Mouse (Mus musculus) heart, embryonic 16.5 days (tissue): Measurements from ENCODE around the gene Exoc6. TPM values are rescaled to one million over a fixed set of nuclear protein-coding genes. Genes with fewer than 3 reads are reported as not detected.
"Not testable (repeated sequence)": the region's sequence is repeated elsewhere in the genome, so short reads cannot be mapped to it uniquely, and the experiment has no call there.

Experiments used
- ATAC-seq: fragments of 200-750 bp; cut with Nextera tagmentation; replicated peaks from 2 replicates; pipeline ENCODE4 v1.8.0; 2017; ENCODE audit warnings: moderate number of reproducible peaks; ENCODE audit not compliant: insufficient read depth, low FRiP score; ENCODE audit errors: extremely low read depth
- H3K27ac ChIP-seq: fragments of 300-500 bp; sonication (generic); 2 replicates; pipeline ENCODE4 v1.5.1; 2014; ENCODE audit warnings: mild to moderate bottlenecking, low read length, control low read depth, moderate library complexity
- H3K27me3 ChIP-seq: fragments of 300-500 bp; sonication (generic); 2 replicates; pipeline ENCODE4 v1.6.1; 2014; ENCODE audit warnings: low read length, mixed read lengths; ENCODE audit not compliant: control insufficient read depth, insufficient read depth
- H3K36me3 ChIP-seq: fragments of 300-500 bp; sonication (generic); 2 replicates; pipeline ENCODE4 v1.6.1; 2014; ENCODE audit not compliant: control insufficient read depth, insufficient read depth
- H3K4me1 ChIP-seq: fragments of 300-500 bp; sonication (generic); 2 replicates; pipeline ENCODE4 v1.6.1; 2014; ENCODE audit warnings: low read length, mixed read lengths; ENCODE audit not compliant: control insufficient read depth, insufficient read depth
- H3K4me2 ChIP-seq: fragments of 300-500 bp; sonication (generic); 2 replicates; pipeline ENCODE4 v1.6.1; 2014; ENCODE audit warnings: low read depth, mild to moderate bottlenecking, control low read depth, low read length
- H3K4me3 ChIP-seq: fragments of 300-500 bp; sonication (generic); 2 replicates; pipeline ENCODE4 v1.5.1; 2014; ENCODE audit warnings: mild to moderate bottlenecking, control low read depth, low read length
- H3K9ac ChIP-seq: fragments of 300-500 bp; sonication (generic); 2 replicates; pipeline ENCODE4 v1.6.1; 2014; ENCODE audit warnings: low read length, control low read depth
- H3K9me3 ChIP-seq: fragments of 300-500 bp; sonication (generic); replicated peaks from 2 replicates; pipeline ENCODE4 v1.6.1; 2016; ENCODE audit warnings: low read length; ENCODE audit not compliant: control insufficient read depth
- WGBS: fragments of 180-500 bp; shearing (Covaris S2); extraction: QIAGEN DNeasy Blood & Tissue Kit; methylation state at CpG from one replicate; pipeline ENCODE4 v1.1.7; 2014; 5-methylcytosine and 5-hydroxymethylcytosine counted together
- polyA plus RNA-seq: library from polyadenylated mRNA; unstranded; fragments of >200 nt; fragmentation: Nextera tagmentation; extraction: Ambion mirVana; gene quantifications from 2 replicates; pipeline ENCODE4 v1.2.1, GENCODE M21; 2015

Exoc6 gene
- polyA plus RNA-seq, 1 experiment from 2014 or later = 20.5 TPM

- Histone ChIP-seq H3K9ac (no peak overlapping the region), H3K4me2 (no peak overlapping the region), H3K4me3 (no peak overlapping the region), H3K9me3 (no peaks in the 10 kb centered on the region), H3K4me1 (peaks cover 12% of the 10 kb centered on the region; the same call in 1 of the 2 replicates), H3K27me3 (0 out of 2 replicates have a peak, but pooled peaks cover 3% of the 10 kb centered on the region), H3K36me3 (no peaks in the 10 kb centered on the region), H3K27ac (no peak overlapping the region)
- 54% methylated on average over 2 of the region's 2 CpGs for WGBS
- ATAC-seq = no peak
These were observed 28.8 kb upstream of the Exoc6 start for GRCm38 (mm10) chr19:37521434-37521781.

GRCm38 (mm10) chr19:37523280-37524062, 26.7 kb upstream of the Exoc6 start:
- Histone ChIP-seq H3K4me2 (peak overlapping the region; percentile 26; the same call in 1 of the 2 replicates), H3K4me3 (0 out of 2 replicates have a peak overlapping the region, but pooled peaks have one; percentile 7), H3K36me3 (no peaks in the 10 kb centered on the region), H3K4me1 (peaks cover 7% of the 10 kb centered on the region; the same call in 1 of the 2 replicates), H3K9ac (no peak overlapping the region), H3K9me3 (no peaks in the 10 kb centered on the region), H3K27ac (peak overlapping the region; percentile 16; the same call in 1 of the 2 replicates), H3K27me3 (0 out of 2 replicates have a peak, but pooled peaks cover 3% of the 10 kb centered on the region)
- WGBS = 45% methylated on average over 15 of the region's 15 CpGs
- no peak for ATAC-seq

- Histone ChIP-seq H3K27me3 (no peaks in the 10 kb centered on the region), H3K36me3 (no peaks in the 10 kb centered on the region), H3K4me1 (peaks cover 4% of the 10 kb centered on the region; the same call in 1 of the 2 replicates), H3K4me3 (no peak overlapping the region), H3K9me3 (no peaks in the 10 kb centered on the region), H3K9ac (no peak overlapping the region), H3K4me2 (no peak overlapping the region), H3K27ac (no peak overlapping the region)
- ATAC-seq = no peak
- 86% methylated on average over 11 of the region's 11 CpGs for WGBS
These were observed 24.3 kb upstream of the Exoc6 start for GRCm38 (mm10) chr19:37525925-37526324.

- Histone ChIP-seq H3K9ac (no peak overlapping the region), H3K4me3 (no peak overlapping the region), H3K9me3 (no peaks in the 10 kb centered on the region), H3K4me2 (no peak overlapping the region), H3K36me3 (no peaks in the 10 kb centered on the region), H3K27ac (no peak overlapping the region), H3K27me3 (no peaks in the 10 kb centered on the region), H3K4me1 (no peaks in the 10 kb centered on the region)
- WGBS = 24% methylated on average over 8 of the region's 8 CpGs
- no peak for ATAC-seq
These were observed 23.4 kb upstream of the Exoc6 start for GRCm38 (mm10) chr19:37526768-37527167.

DNA sequence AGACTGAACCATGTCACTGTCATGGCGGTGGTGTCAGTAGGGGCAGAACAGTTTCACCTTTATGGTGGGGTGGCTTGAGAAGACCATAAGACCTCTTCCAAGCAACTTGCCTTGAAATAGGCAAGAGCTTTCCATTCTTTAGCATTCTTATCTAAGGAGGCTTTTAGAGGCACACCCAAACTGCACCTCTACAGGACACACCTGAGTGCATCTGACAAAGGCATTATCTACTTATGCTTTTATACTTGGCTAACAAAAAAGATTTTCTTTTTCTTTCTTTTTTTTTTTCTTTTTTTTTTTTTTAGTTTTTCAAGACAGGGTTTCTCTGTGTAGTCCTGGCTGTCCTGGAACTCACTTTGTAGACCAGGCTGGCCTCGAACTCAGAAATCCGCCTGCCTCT, 22.5 kb upstream of the Exoc6 start:
- H3K36me3 ChIP-seq, H3K27me3 ChIP-seq, H3K4me3 ChIP-seq, ATAC-seq, H3K9ac ChIP-seq, H3K4me2 ChIP-seq, H3K4me1 ChIP-seq, H3K27ac ChIP-seq, H3K9me3 ChIP-seq: not testable (repeated sequence)
- 95% methylated on average over 3 of the region's 3 CpGs for WGBS

DNA sequence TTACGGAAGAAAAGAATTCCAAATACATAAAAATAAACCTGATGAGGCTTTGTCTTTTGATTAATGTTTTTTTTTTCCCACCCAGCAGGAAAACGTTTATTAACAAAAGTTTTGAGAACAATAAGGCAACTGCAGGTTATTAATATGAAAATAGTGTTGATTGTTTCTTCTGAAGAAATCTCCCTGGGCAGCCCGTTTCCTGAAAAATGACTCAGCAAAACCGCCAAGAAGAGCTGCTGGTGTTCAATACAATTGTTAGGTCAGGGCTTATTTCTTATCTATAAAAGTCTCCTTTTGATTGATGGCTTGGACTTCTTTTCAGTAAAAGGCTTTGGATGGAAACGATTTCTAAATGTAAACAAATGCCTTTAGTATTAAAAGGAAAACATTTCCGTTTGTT, 21.6 kb upstream of the Exoc6 start:
- 41% methylated on average over 6 of the region's 6 CpGs for WGBS
- H3K9ac ChIP-seq = no peak overlapping the region
- ATAC-seq = no peak

GRCm38 (mm10) chr19:37529296-37529695, 20.9 kb upstream of the Exoc6 start:
- H3K4me1 ChIP-seq = no peaks in the 10 kb centered on the region
- 83% methylated on average over 9 of the region's 9 CpGs for WGBS
- H3K9ac ChIP-seq = no peak overlapping the region
- H3K4me3 ChIP-seq = no peak overlapping the region
- no peak overlapping the region for H3K4me2 ChIP-seq
- H3K36me3 ChIP-seq = no peaks in the 10 kb centered on the region
- no peak for ATAC-seq
- H3K27me3 ChIP-seq = no peaks in the 10 kb centered on the region
- no peaks in the 10 kb centered on the region for H3K9me3 ChIP-seq
- no peak overlapping the region for H3K27ac ChIP-seq

More for the DNA sequence above, 21.6 kb upstream of the Exoc6 start:
- Histone ChIP-seq H3K27me3 (no peaks in the 10 kb centered on the region), H3K4me3 (no peak overlapping the region), H3K27ac (no peak overlapping the region), H3K4me2 (no peak overlapping the region), H3K36me3 (no peaks in the 10 kb centered on the region), H3K9me3 (no peaks in the 10 kb centered on the region), H3K4me1 (no peaks in the 10 kb centered on the region)

- H3K9ac ChIP-seq = no peak overlapping the region
- H3K27me3 ChIP-seq = no peaks in the 10 kb centered on the region
- 26% methylated on average over 7 of the region's 7 CpGs for WGBS
- H3K4me2 ChIP-seq = no peak overlapping the region
- no peaks in the 10 kb centered on the region for H3K36me3 ChIP-seq
- H3K27ac ChIP-seq = no peak overlapping the region
- H3K4me3 ChIP-seq = no peak overlapping the region
- no peaks in the 10 kb centered on the region for H3K9me3 ChIP-seq
- ATAC-seq = no peak
- no peaks in the 10 kb centered on the region for H3K4me1 ChIP-seq
These were observed 20.2 kb upstream of the Exoc6 start for GRCm38 (mm10) chr19:37529975-37530515.

- no peak for ATAC-seq
- H3K9ac ChIP-seq = no peak overlapping the region
- H3K4me2 ChIP-seq = no peak overlapping the region
- H3K4me3 ChIP-seq = no peak overlapping the region
- WGBS = 67% methylated on average over 3 of the region's 3 CpGs
- H3K4me1 ChIP-seq = no peaks in the 10 kb centered on the region
- no peak overlapping the region for H3K27ac ChIP-seq
- H3K27me3 ChIP-seq = no peaks in the 10 kb centered on the region
- H3K9me3 ChIP-seq = no peaks in the 10 kb centered on the region
- H3K36me3 ChIP-seq = no peaks in the 10 kb centered on the region
These were observed 19.6 kb upstream of the Exoc6 start for GRCm38 (mm10) chr19:37530601-37531000.
